ENCODE assay signal across 12 mouse cellular contexts in the genomic region with DNA sequence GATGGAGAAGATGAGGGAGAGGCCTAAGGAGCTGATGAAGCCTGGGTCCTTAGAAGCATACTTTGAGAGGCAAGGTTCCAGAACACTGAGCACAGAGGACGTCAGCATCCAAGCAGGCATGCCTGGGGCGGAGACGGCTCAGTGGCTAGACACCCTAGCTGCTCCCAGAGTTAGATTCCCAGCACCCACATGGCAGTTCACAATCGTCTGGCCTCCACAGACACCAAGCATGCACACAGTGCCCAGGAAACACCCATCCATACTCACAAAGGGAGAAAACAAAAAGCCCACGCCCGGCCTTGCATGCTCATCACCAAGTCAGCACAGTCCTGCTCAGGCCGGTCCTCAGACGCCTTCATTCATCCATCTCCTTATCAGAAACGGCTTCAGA. TPM values are rescaled to one million over a fixed set of nuclear protein-coding genes. Genes with fewer than 3 reads are reported as not detected.
DNase-seq lines count a peak whose midpoint lies in the region; ATAC-seq and TF ChIP-seq lines count a peak whose summit lies in the region.
"Had no signal": no experiment of that assay in that cellular context is flagged by ENCODE, and none has a peak within 500 bp of the region (broad histone marks: within the 10 kb centered on the region; RNA-seq: fewer than 3 reads in every experiment).

No protein-coding gene starts in this region.

- 69% methylated on average over 9 of the region's 9 CpGs for WGBS in hindbrain, embryonic 10.5 days
- 75% methylated on average over 9 of the region's 9 CpGs for WGBS in hindbrain, embryonic 11.5 days

- no peaks in the 10 kb centered on the region for H3K36me3 ChIP-seq in hindbrain, embryonic 10.5 days
- no peaks in the 10 kb centered on the region for H3K36me3 ChIP-seq in hindbrain, embryonic 11.5 days (ENCODE audit: control insufficient read depth, insufficient read depth, low read length)
- H3K36me3 ChIP-seq in testis, adult 2 months (ENCODE audit: control insufficient read depth, insufficient read depth, low read length): no peaks in the 10 kb centered on the region
- H3K36me3 ChIP-seq: embryonic facial prominence, embryonic 12.5 days; lung, embryonic 15.5 days; midbrain, embryonic 10.5 days had no signal

- H3K4me2 ChIP-seq in hindbrain, embryonic 11.5 days (replicated peaks; ENCODE audit: low read depth, low read length): no peak overlapping the region
- H3K4me2 ChIP-seq: embryonic facial prominence, embryonic 12.5 days had no signal

- no peak for TF ChIP-seq POLR2A in testis, adult 2 months (IDR thresholded peaks at IDR 0.05; ENCODE audit: control insufficient read depth, low read depth, low read length)

- 0 out of 2 replicates have a peak overlapping the region, but pooled peaks have one; percentile 37 for H3K27ac ChIP-seq in hindbrain, embryonic 10.5 days
- no peak overlapping the region for H3K27ac ChIP-seq in hindbrain, embryonic 11.5 days (ENCODE audit: low read depth, low read length)
- H3K27ac ChIP-seq in testis, adult 2 months (ENCODE audit: control insufficient read depth, insufficient read depth, low read depth, low read length): peak overlapping the region; percentile 36; the same call in 1 of the 2 replicates
- H3K27ac ChIP-seq: embryonic facial prominence, embryonic 12.5 days; midbrain, embryonic 10.5 days had no signal

- H3K4me3 ChIP-seq in hindbrain, embryonic 10.5 days: no peak overlapping the region
- H3K4me3 ChIP-seq in hindbrain, embryonic 11.5 days (ENCODE audit: low read depth, low read length): no peak overlapping the region
- H3K4me3 ChIP-seq in testis, adult 2 months (ENCODE audit: control insufficient read depth, low read depth, low read length): no peak overlapping the region
- H3K4me3 ChIP-seq: embryonic facial prominence, embryonic 12.5 days; lung, embryonic 15.5 days; midbrain, embryonic 10.5 days; myocyte had no signal

- no peaks in the 10 kb centered on the region for H3K9me3 ChIP-seq in hindbrain, embryonic 10.5 days
- no peaks in the 10 kb centered on the region for H3K9me3 ChIP-seq in hindbrain, embryonic 11.5 days (ENCODE audit: control insufficient read depth, low read length)
- H3K9me3 ChIP-seq: embryonic facial prominence, embryonic 12.5 days; lung, embryonic 15.5 days; midbrain, embryonic 10.5 days had no signal

- peaks cover 2% of the 10 kb centered on the region; the same call in 1 of the 2 replicates for H3K27me3 ChIP-seq in hindbrain, embryonic 10.5 days (ENCODE audit: insufficient read depth, poor library complexity, severe bottlenecking)
- no peaks in the 10 kb centered on the region for H3K27me3 ChIP-seq in hindbrain, embryonic 11.5 days (ENCODE audit: control insufficient read depth, insufficient read depth, low read length)
- H3K27me3 ChIP-seq in testis, adult 2 months (ENCODE audit: control insufficient read depth, insufficient read depth, low read length): no peaks in the 10 kb centered on the region
- H3K27me3 ChIP-seq: embryonic facial prominence, embryonic 12.5 days; lung, embryonic 15.5 days had no signal

- no peak for ATAC-seq in hindbrain, embryonic 11.5 days (ENCODE audit: low FRiP score)
- no peak for ATAC-seq in erythroid progenitor cell, adult 5-6 weeks (replicated peaks; ENCODE audit: low FRiP score, poor library complexity, severe bottlenecking)

- H3K9ac ChIP-seq in hindbrain, embryonic 11.5 days (ENCODE audit: low read depth, low read length): no peak overlapping the region
- H3K9ac ChIP-seq: embryonic facial prominence, embryonic 12.5 days; lung, embryonic 15.5 days had no signal

- peaks cover 40% of the 10 kb centered on the region for H3K4me1 ChIP-seq in hindbrain, embryonic 10.5 days (replicated peaks)
- no peaks in the 10 kb centered on the region for H3K4me1 ChIP-seq in hindbrain, embryonic 11.5 days (replicated peaks; ENCODE audit: control insufficient read depth, insufficient read depth, low read length)
- H3K4me1 ChIP-seq in testis, adult 2 months (ENCODE audit: control insufficient read depth, insufficient read depth, low read length): no peaks in the 10 kb centered on the region; the same call in 1 of the 2 replicates

- TF ChIP-seq CTCF in testis, adult 2 months (IDR thresholded peaks at IDR 0.05; ENCODE audit: control insufficient read depth, insufficient read depth, insufficient replicate concordance, low read depth, low read length): no peak

- DNase-seq in adrenal gland, postnatal 25 days: peak; percentile 1
- no peak for DNase-seq in adrenal gland, adult 18-20 months (ENCODE audit: low spot score in 2 of 2)
- DNase-seq in hindbrain, embryonic 10.5 days (ENCODE audit: low spot score): no peak
- no peak for DNase-seq in hindbrain, embryonic 11.5 days (ENCODE audit: low spot score)
- DNase-seq in testis, postnatal 10 days (ENCODE audit: low spot score): no peak
- DNase-seq in layer of hippocampus, postnatal 14 days (ENCODE audit: low spot score in 2 of 2): no peak

RNA-seq across cellular contexts. Expression of a gene that starts 9.3 kb away (rescaled TPM):
- 127 and 149 TPM in 2 replicates for total RNA-seq in adrenal gland, postnatal 25 days (2021)
- 100 to 1,000 TPM; 122 to 137 TPM for total RNA-seq in adrenal gland, adult 18-20 months (2021)
- 4.8 and 5.6 TPM in 2 replicates for polyA plus RNA-seq in hindbrain, embryonic 10.5 days (2016; fragmentation: Nextera tagmentation; extraction: Ambion mirVana)
- polyA plus RNA-seq in hindbrain, embryonic 11.5 days (2014; fragmentation: Nextera tagmentation; extraction: Ambion mirVana): 2.1 and 2.8 TPM in 2 replicates
- polyA plus RNA-seq in testis, adult 2 months (2012; rRNA removed): 7.2 and 7.3 TPM in 2 replicates
- total RNA-seq in layer of hippocampus, postnatal 14 days (2021): 10 to 100 TPM; 11.5 to 12.2 TPM
- 2.5 TPM in 2 replicates for total RNA-seq in erythroid progenitor cell, adult 5-6 weeks (2015; ENCODE audit: low replicate concordance)
- total RNA-seq in erythroid progenitor cell, adult 5-6 weeks (2017; ENCODE audit: low replicate concordance): 3.2 and 11.8 TPM in 2 replicates

RNA-seq across cellular contexts. Expression of a gene that starts 44.7 kb away (rescaled TPM):
- total RNA-seq in adrenal gland, postnatal 25 days (2021): 23.7 and 25.6 TPM in 2 replicates
- total RNA-seq in adrenal gland, adult 18-20 months (2021): 10 to 100 TPM; 19.5 to 22.1 TPM
- 10.7 and 12.0 TPM in 2 replicates for polyA plus RNA-seq in hindbrain, embryonic 10.5 days (2016; fragmentation: Nextera tagmentation; extraction: Ambion mirVana)
- polyA plus RNA-seq in hindbrain, embryonic 11.5 days (2014; fragmentation: Nextera tagmentation; extraction: Ambion mirVana): 11.7 and 12.0 TPM in 2 replicates
- polyA plus RNA-seq in testis, adult 2 months (2012; rRNA removed): 71.5 and 79.1 TPM in 2 replicates
- total RNA-seq in layer of hippocampus, postnatal 14 days (2021): 10 to 100 TPM; 25.3 to 29.1 TPM
- 0.72 TPM in 1 of 2 replicates, not detected in the other for total RNA-seq in erythroid progenitor cell, adult 5-6 weeks (2015; ENCODE audit: low replicate concordance)
- not detected in 2 replicates for total RNA-seq in erythroid progenitor cell, adult 5-6 weeks (2017; ENCODE audit: low replicate concordance)

Comparison
In these comparisons a context has a peak if more than half of its experiments do, and no peak if none do; other contexts are left out.
1. RNA of a gene that starts 44.7 kb away (total RNA-seq): 25.3 to 29.1 TPM in layer of hippocampus, postnatal 14 days, 23.7 to 25.6 TPM in adrenal gland, postnatal 25 days and 19.5 to 22.1 TPM in adrenal gland, adult 18-20 months; 0.72 TPM in erythroid progenitor cell, adult 5-6 weeks; every median in the first group is over 10 times any median in the second.